Mouse (Mus musculus) forelimb bud, embryonic 11.5 days (tissue): Measurements from ENCODE around the gene Gm20498.
A peak's percentile ranks its signal among the peaks of the same experiment; 100 is the strongest.

Experiments
- DNase-seq: peaks from one replicate; pipeline ENCODE4 v3.0.0-alpha.2; 2012; ENCODE audit warnings: low read depth, low spot score

The Gm20498 gene

DNA sequence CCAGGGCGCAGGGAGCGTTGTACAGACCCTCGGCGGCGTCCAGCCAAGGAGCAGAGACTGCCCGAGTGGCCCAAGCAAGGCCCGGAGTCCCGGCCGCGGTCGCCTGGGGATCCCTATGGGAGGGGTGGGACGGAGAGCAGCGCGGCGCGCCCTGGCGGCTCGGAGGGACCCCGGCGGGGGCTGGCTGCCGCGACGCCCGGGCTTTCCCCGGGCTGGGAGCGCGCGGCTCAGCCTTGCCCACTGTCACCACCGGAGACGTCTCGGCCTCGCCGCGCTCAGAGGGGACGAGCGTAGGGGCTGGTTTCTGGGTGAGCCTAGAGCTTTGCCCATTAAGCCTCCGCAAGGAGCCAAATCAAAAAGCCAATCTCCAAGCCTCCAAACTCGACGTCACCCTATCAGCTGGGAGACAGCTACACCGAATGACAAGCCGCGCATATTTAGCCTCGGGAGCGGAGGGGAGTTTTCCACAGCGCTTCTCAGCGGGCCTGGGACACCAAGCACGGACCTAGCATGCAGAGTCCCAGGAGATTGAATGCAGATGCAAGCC is 199.8 kb downstream of the Gm20498 start, which contains the start of gene Slc8a3:
TSS of gene Slc8a3 (minus strand) at position 306 of the 547 bp plus-strand sequence.
- peak; percentile 29 for DNase-seq

DNA sequence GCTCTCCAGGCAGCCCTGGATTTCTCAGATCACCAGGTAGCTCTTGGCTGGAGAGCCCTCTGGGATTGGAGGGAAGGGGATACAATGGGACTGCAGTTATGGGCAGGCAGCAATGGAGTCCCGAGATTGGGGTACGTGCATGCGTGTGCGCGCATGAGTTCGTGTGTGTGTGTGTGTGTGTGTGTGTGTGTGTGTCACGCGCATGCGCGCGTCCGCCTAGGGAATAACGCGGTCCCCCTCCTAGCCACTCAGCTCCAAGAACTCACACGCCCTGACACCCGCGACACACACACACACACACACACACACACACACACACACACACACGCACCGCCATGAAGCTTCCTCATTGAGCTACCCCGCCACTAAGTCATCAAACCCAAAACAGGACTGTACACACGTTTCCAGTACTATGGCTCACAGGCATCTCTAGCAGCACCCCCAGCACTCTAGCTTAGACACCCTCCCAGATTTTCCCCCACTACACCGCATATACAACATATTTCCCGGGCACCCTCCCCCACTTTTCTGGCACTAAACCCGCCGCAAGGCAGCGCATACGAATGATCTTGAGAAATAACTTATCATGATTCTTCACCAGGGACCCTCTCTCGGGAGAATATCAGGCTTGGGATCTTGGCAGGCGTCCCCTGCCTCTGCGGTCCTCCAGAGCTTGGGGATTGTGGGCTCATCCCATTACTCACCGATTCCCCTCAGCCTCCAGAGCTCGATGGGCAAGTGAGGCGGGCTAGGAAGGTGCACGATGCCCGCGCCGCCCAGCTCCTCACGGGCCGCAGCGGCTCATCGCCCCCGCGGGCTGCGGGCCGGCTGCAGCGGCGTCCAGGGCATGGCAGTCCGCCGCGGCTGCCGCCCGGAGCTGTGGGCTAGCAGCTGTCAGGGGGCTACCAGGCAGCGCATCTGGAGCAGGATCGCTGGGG is 200.5 kb downstream of the Gm20498 start:
- DNase-seq, result peak; percentile 68

DNA sequence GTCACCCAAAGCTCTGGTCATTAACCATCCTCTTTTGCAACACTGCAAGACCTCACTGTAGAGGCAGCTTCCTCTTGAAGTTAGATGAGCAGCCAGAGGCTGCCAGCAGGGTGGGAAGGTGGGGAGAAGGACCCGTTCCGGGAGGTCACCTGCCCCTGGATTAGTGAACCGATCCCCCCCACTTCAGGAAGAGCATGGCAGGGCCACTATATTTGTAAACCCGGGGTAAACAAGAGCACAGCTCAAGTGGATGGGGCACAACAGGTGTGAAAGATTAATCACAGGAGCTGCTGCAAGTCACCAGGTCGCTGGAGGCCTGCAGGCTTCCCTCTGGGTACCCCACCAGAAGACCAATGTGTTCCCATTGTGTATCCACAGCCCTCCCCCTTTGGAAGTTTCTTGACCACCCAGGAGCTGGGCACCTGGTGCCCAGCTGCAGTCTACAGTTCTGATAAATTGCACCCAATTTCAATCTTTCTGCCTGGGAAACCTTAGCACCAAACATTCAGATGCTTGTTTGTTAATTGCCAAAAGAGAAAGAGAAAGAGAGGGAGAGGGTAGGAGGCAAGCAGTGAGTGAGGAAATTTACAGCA is 201.6 kb downstream of the Gm20498 start:
- DNase-seq, result peak; percentile 49

- no peak for DNase-seq
Measured at GRCm38 (mm10) chr12:81324991-81325390, 207.7 kb downstream of the Gm20498 start.

GRCm38 (mm10) chr12:81324116-81324515 is 208.6 kb downstream of the Gm20498 start:
- DNase-seq, result no peak

- DNase-seq, result peak; percentile 12
Measured at GRCm38 (mm10) chr12:81321021-81321420, 211.7 kb downstream of the Gm20498 start.

GRCm38 (mm10) chr12:81317811-81318210 is 214.9 kb downstream of the Gm20498 start:
- no peak for DNase-seq

DNA sequence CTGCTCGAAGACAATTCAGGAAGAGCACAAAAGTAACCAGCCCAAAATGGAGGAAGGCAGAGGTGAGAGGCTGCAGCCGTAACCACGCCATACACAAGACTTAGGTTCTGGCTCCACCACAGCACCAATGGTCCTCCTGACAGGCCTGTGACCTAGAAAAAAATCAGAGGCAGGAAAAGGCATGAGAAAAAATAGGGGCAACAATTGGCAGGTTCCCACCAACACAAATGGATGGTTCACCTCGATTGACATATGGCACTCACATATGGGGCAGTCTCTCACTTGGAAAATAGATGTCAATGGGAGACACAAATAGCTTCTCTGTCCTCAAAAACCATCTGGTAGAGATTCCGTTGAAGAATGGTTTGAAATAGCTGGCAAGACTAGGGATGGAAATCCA is 216.8 kb downstream of the Gm20498 start:
- no peak for DNase-seq
